Mouse (Mus musculus): Measurements from ENCODE around the gene Tktl1. TPM values are rescaled to one million over a fixed set of nuclear protein-coding genes. Genes with fewer than 3 reads are reported as not detected.
"Not testable (repeated sequence)": the region's sequence is repeated elsewhere in the genome, so short reads cannot be mapped to it uniquely, and the experiment has no call there.

The Tktl1 gene
- polyA plus RNA-seq (2012) = not detected in 2 replicates

GRCm38 (mm10) chrX:74176959-74177358 is at the start of gene Tktl1:
TSS of gene Tktl1 (plus strand) at chrX:74177259.
- H3K4me3 ChIP-seq (replicated peaks) = no peak within 1 kb of the TSS
- TF ChIP-seq GATA1 (IDR thresholded peaks at IDR 0.05; ENCODE audit: low read length) (no peak), TAL1 (IDR thresholded peaks at IDR 0.05; ENCODE audit: low read length) (no peak)
- H3K9me3 ChIP-seq (ENCODE audit: control insufficient read depth, low read length) = peaks cover 5% of the 10 kb centered on the region; the same call in 1 of the 2 replicates
- no peaks in the 10 kb centered on the region for H3K36me3 ChIP-seq (ENCODE audit: control insufficient read depth)
- H3K27me3 ChIP-seq (ENCODE audit: control insufficient read depth) = no peaks in the 10 kb centered on the region
- H3K4me1 ChIP-seq (ENCODE audit: control insufficient read depth) = no peaks in the 10 kb centered on the region

GRCm38 (mm10) chrX:74135263-74135662 is 41.8 kb upstream of the Tktl1 start, which contains the start of gene Mecp2:
TSS of gene Mecp2 (minus strand) at chrX:74135363.
- H3K9me3 ChIP-seq (ENCODE audit: control insufficient read depth, low read length); H3K36me3 ChIP-seq (ENCODE audit: control insufficient read depth); H3K4me1 ChIP-seq (ENCODE audit: control insufficient read depth); H3K4me3 ChIP-seq (replicated peaks); H3K27me3 ChIP-seq (ENCODE audit: control insufficient read depth): not testable (repeated sequence)

GRCm38 (mm10) chrX:74167738-74168137 is 9.3 kb upstream of the Tktl1 start, which contains the start of gene Tex28:
TSS of gene Tex28 (minus strand) at chrX:74167838.
- no peak for TF ChIP-seq GATA1 (IDR thresholded peaks at IDR 0.05; ENCODE audit: low read length)
- no peak for TF ChIP-seq TAL1 (IDR thresholded peaks at IDR 0.05; ENCODE audit: low read length)
- no peaks in the 10 kb centered on the region for H3K27me3 ChIP-seq (ENCODE audit: control insufficient read depth)
- H3K36me3 ChIP-seq (ENCODE audit: control insufficient read depth) = no peaks in the 10 kb centered on the region
- H3K4me1 ChIP-seq (ENCODE audit: control insufficient read depth) = no peaks in the 10 kb centered on the region
- H3K4me3 ChIP-seq (replicated peaks) = no peak within 1 kb of the TSS
- H3K9me3 ChIP-seq (ENCODE audit: control insufficient read depth, low read length) = no peaks in the 10 kb centered on the region

GRCm38 (mm10) chrX:74203556-74203955 is 26.5 kb downstream of the Tktl1 start:
- H3K27me3 ChIP-seq (ENCODE audit: control insufficient read depth) = no peaks in the 10 kb centered on the region
- H3K4me1 ChIP-seq (ENCODE audit: control insufficient read depth) = no peaks in the 10 kb centered on the region
- no peaks in the 10 kb centered on the region for H3K9me3 ChIP-seq (ENCODE audit: control insufficient read depth, low read length)
- no peaks in the 10 kb centered on the region for H3K36me3 ChIP-seq (ENCODE audit: control insufficient read depth)
- TF ChIP-seq TAL1 (IDR thresholded peaks at IDR 0.05; ENCODE audit: low read length) = no peak
- no peak for TF ChIP-seq GATA1 (IDR thresholded peaks at IDR 0.05; ENCODE audit: low read length)
- no peak overlapping the region for H3K4me3 ChIP-seq (replicated peaks)

- peaks cover 2% of the 10 kb centered on the region; the same call in 1 of the 2 replicates for H3K27me3 ChIP-seq (ENCODE audit: control insufficient read depth)
- no peak overlapping the region for H3K4me3 ChIP-seq (replicated peaks)
- H3K9me3 ChIP-seq (ENCODE audit: control insufficient read depth, low read length) = no peaks in the 10 kb centered on the region
- TF ChIP-seq TAL1 (IDR thresholded peaks at IDR 0.05; ENCODE audit: low read length) = no peak
- no peak for TF ChIP-seq GATA1 (IDR thresholded peaks at IDR 0.05; ENCODE audit: low read length)
- no peaks in the 10 kb centered on the region for H3K4me1 ChIP-seq (ENCODE audit: control insufficient read depth)
- no peaks in the 10 kb centered on the region for H3K36me3 ChIP-seq (ENCODE audit: control insufficient read depth)
Measured at GRCm38 (mm10) chrX:74218496-74218895, 41.4 kb downstream of the Tktl1 start.

GRCm38 (mm10) chrX:74219449-74219848 is 42.4 kb downstream of the Tktl1 start:
- Histone ChIP-seq H3K9me3 (ENCODE audit: control insufficient read depth, low read length) (no peaks in the 10 kb centered on the region), H3K4me1 (ENCODE audit: control insufficient read depth) (no peaks in the 10 kb centered on the region), H3K36me3 (ENCODE audit: control insufficient read depth) (no peaks in the 10 kb centered on the region), H3K27me3 (ENCODE audit: control insufficient read depth) (no peaks in the 10 kb centered on the region; the same call in 1 of the 2 replicates), H3K4me3 (replicated peaks) (no peak overlapping the region)
- no peak for TF ChIP-seq GATA1 (IDR thresholded peaks at IDR 0.05; ENCODE audit: low read length)
- TF ChIP-seq TAL1 (IDR thresholded peaks at IDR 0.05; ENCODE audit: low read length) = no peak

- not testable (repeated sequence) for H3K36me3 ChIP-seq (ENCODE audit: control insufficient read depth); H3K9me3 ChIP-seq (ENCODE audit: control insufficient read depth, low read length); H3K4me1 ChIP-seq (ENCODE audit: control insufficient read depth); H3K27me3 ChIP-seq (ENCODE audit: control insufficient read depth); H3K4me3 ChIP-seq (replicated peaks)
Measured at GRCm38 (mm10) chrX:74220099-74220498, 43.0 kb downstream of the Tktl1 start.

- Histone ChIP-seq H3K4me3 (replicated peaks) (no peak overlapping the region), H3K27me3 (ENCODE audit: control insufficient read depth) (no peaks in the 10 kb centered on the region), H3K36me3 (ENCODE audit: control insufficient read depth) (peaks cover 10% of the 10 kb centered on the region), H3K4me1 (ENCODE audit: control insufficient read depth) (no peaks in the 10 kb centered on the region), H3K9me3 (ENCODE audit: control insufficient read depth, low read length) (no peaks in the 10 kb centered on the region)
- TF ChIP-seq GATA1 (IDR thresholded peaks at IDR 0.05; ENCODE audit: low read length) = no peak
- TF ChIP-seq TAL1 (IDR thresholded peaks at IDR 0.05; ENCODE audit: low read length) = no peak
Measured at GRCm38 (mm10) chrX:74230038-74230437, 53.0 kb downstream of the Tktl1 start.

- Histone ChIP-seq H3K9me3 (ENCODE audit: control insufficient read depth, low read length) (no peaks in the 10 kb centered on the region), H3K36me3 (ENCODE audit: control insufficient read depth) (peaks cover 27% of the 10 kb centered on the region), H3K4me1 (ENCODE audit: control insufficient read depth) (no peaks in the 10 kb centered on the region), H3K4me3 (replicated peaks) (no peak overlapping the region), H3K27me3 (ENCODE audit: control insufficient read depth) (no peaks in the 10 kb centered on the region)
- TF ChIP-seq GATA1 (IDR thresholded peaks at IDR 0.05; ENCODE audit: low read length) (no peak), TAL1 (IDR thresholded peaks at IDR 0.05; ENCODE audit: low read length) (no peak)
Measured at GRCm38 (mm10) chrX:74233196-74233595, 56.1 kb downstream of the Tktl1 start.

GRCm38 (mm10) chrX:74240332-74240731 is 63.3 kb downstream of the Tktl1 start:
- TF ChIP-seq TAL1 (IDR thresholded peaks at IDR 0.05; ENCODE audit: low read length) = no peak
- no peak for TF ChIP-seq GATA1 (IDR thresholded peaks at IDR 0.05; ENCODE audit: low read length)
- Histone ChIP-seq H3K4me3 (replicated peaks) (no peak overlapping the region), H3K9me3 (ENCODE audit: control insufficient read depth, low read length) (no peaks in the 10 kb centered on the region), H3K36me3 (ENCODE audit: control insufficient read depth) (peaks cover 28% of the 10 kb centered on the region), H3K27me3 (ENCODE audit: control insufficient read depth) (no peaks in the 10 kb centered on the region), H3K4me1 (ENCODE audit: control insufficient read depth) (peaks cover 22% of the 10 kb centered on the region)

Data from erythroblast, embryonic 14.5 days (primary cell).